Mouse (Mus musculus) liver, embryonic 11.5 days (tissue): ENCODE measurements at regions not wholly inside any gene's neighbourhood (a gene's known extent, or its start where the extent isn't known, plus 50 kb on each side); places are given as distances from the start of the nearest gene placed in this dataset.
"Not testable (repeated sequence)": the region's sequence is repeated elsewhere in the genome, so short reads cannot be mapped to it uniquely, and the experiment has no call there.

Experiments used
- ATAC-seq: fragments of 200-750 bp; cut with Nextera tagmentation; replicated peaks from 2 replicates; pipeline ENCODE4 v1.8.0; 2017; ENCODE audit warnings: moderate number of reproducible peaks, mild to moderate bottlenecking, moderate TSS enrichment, moderate library complexity; ENCODE audit not compliant: low FRiP score
- DNase-seq: peaks from one replicate; pipeline ENCODE4 v3.0.0-alpha.2; 2017; ENCODE audit warnings: low spot score
- H3K27ac ChIP-seq: fragments of 300-500 bp; sonication (generic); 2 replicates; pipeline ENCODE4 v1.5.1; 2014; ENCODE audit warnings: mild to moderate bottlenecking, low read depth, low read length, control low read depth
- H3K27me3 ChIP-seq: fragments of 300-500 bp; sonication (generic); replicated peaks from 2 replicates; pipeline ENCODE4 v1.6.1; 2014; ENCODE audit warnings: low read length, mixed read lengths; ENCODE audit not compliant: control insufficient read depth, insufficient read depth
- H3K36me3 ChIP-seq: fragments of 300-500 bp; sonication (generic); 2 replicates; pipeline ENCODE4 v1.6.1; 2014; ENCODE audit warnings: mild to moderate bottlenecking, low read length, moderate library complexity, mixed read lengths; ENCODE audit not compliant: control insufficient read depth, insufficient read depth
- H3K4me1 ChIP-seq: fragments of 300-500 bp; sonication (generic); replicated peaks from 2 replicates; pipeline ENCODE4 v1.6.1; 2014; ENCODE audit warnings: low read length, mixed read lengths; ENCODE audit not compliant: control insufficient read depth, insufficient read depth
- H3K4me2 ChIP-seq: fragments of 300-500 bp; sonication (generic); 2 replicates; pipeline ENCODE4 v1.6.1; 2014; ENCODE audit warnings: mild to moderate bottlenecking, control low read depth, moderate library complexity
- H3K4me3 ChIP-seq: fragments of 300-500 bp; sonication (generic); 2 replicates; pipeline ENCODE4 v1.5.1; 2014; ENCODE audit warnings: low read depth, low read length, control low read depth
- H3K9ac ChIP-seq: fragments of 300-500 bp; sonication (generic); 2 replicates; pipeline ENCODE4 v1.6.1; 2014; ENCODE audit warnings: low read depth, low read length, control low read depth
- H3K9me3 ChIP-seq: fragments of 300-500 bp; sonication (generic); 2 replicates; pipeline ENCODE4 v1.6.1; 2016; ENCODE audit warnings: low read length, inconsistent platforms, mixed read lengths; ENCODE audit not compliant: control insufficient read depth
- WGBS: fragments of 180-500 bp; shearing (Covaris S2); extraction: QIAGEN DNeasy Blood & Tissue Kit; methylation state at CpG from one replicate; pipeline ENCODE4 v1.1.7; 2014; 5-methylcytosine and 5-hydroxymethylcytosine counted together

- H3K4me3 ChIP-seq, result no peak overlapping the region
- no peaks in the 10 kb centered on the region for H3K27me3 ChIP-seq
- no peak for ATAC-seq
- H3K36me3 ChIP-seq, result no peaks in the 10 kb centered on the region
- no peak overlapping the region for H3K9ac ChIP-seq
- H3K9me3 ChIP-seq, result no peaks in the 10 kb centered on the region
- H3K4me2 ChIP-seq, result no peak overlapping the region
- WGBS, result 90% methylated on average over 6 of the region's 6 CpGs
- H3K27ac ChIP-seq, result no peak overlapping the region
- DNase-seq, result no peak
- H3K4me1 ChIP-seq, result no peaks in the 10 kb centered on the region
Measured at GRCm38 (mm10) chr16:86250021-86250420, 348.4 kb upstream of the Adamts5 start.

- Histone ChIP-seq H3K27me3 (no peaks in the 10 kb centered on the region), H3K4me2 (no peak overlapping the region), H3K36me3 (no peaks in the 10 kb centered on the region), H3K9me3 (no peaks in the 10 kb centered on the region), H3K9ac (no peak overlapping the region), H3K27ac (no peak overlapping the region), H3K4me3 (no peak overlapping the region), H3K4me1 (no peaks in the 10 kb centered on the region)
- 59% methylated on average over 2 of the region's 2 CpGs for WGBS
- DNase-seq (no peak), ATAC-seq (no peak)
Measured at GRCm38 (mm10) chr16:86244191-86244590, 342.6 kb upstream of the Adamts5 start.

- no peak overlapping the region for H3K27ac ChIP-seq
- H3K4me1 ChIP-seq, result no peaks in the 10 kb centered on the region
- no peak for ATAC-seq
- no peak overlapping the region for H3K9ac ChIP-seq
- no peak overlapping the region for H3K4me3 ChIP-seq
- H3K36me3 ChIP-seq, result no peaks in the 10 kb centered on the region
- 78% methylated on average over 3 of the region's 3 CpGs for WGBS
- no peaks in the 10 kb centered on the region for H3K27me3 ChIP-seq
- H3K4me2 ChIP-seq, result no peak overlapping the region
- H3K9me3 ChIP-seq, result no peaks in the 10 kb centered on the region
- DNase-seq, result no peak
Measured at GRCm38 (mm10) chr16:86242766-86243510, 341.3 kb upstream of the Adamts5 start.

GRCm38 (mm10) chr16:86222997-86223396 is 321.4 kb upstream of the Adamts5 start:
- H3K27me3 ChIP-seq, result no peaks in the 10 kb centered on the region
- H3K4me3 ChIP-seq, result no peak overlapping the region
- no peaks in the 10 kb centered on the region for H3K9me3 ChIP-seq
- H3K4me2 ChIP-seq, result no peak overlapping the region
- WGBS, result 77% methylated on average over 3 of the region's 3 CpGs
- DNase-seq (no peak), ATAC-seq (no peak)
- H3K4me1 ChIP-seq, result no peaks in the 10 kb centered on the region
- H3K27ac ChIP-seq, result no peak overlapping the region
- no peaks in the 10 kb centered on the region for H3K36me3 ChIP-seq
- no peak overlapping the region for H3K9ac ChIP-seq

- Histone ChIP-seq H3K27me3 (no peaks in the 10 kb centered on the region), H3K4me3 (no peak overlapping the region), H3K9me3 (no peaks in the 10 kb centered on the region), H3K4me1 (no peaks in the 10 kb centered on the region), H3K4me2 (no peak overlapping the region), H3K27ac (no peak overlapping the region), H3K36me3 (no peaks in the 10 kb centered on the region), H3K9ac (no peak overlapping the region)
- no peak for DNase-seq
- ATAC-seq, result no peak
Measured at GRCm38 (mm10) chr16:86210547-86210946, 308.9 kb upstream of the Adamts5 start.

GRCm38 (mm10) chr16:86209319-86209718 is 307.7 kb upstream of the Adamts5 start:
- H3K4me2 ChIP-seq, result no peak overlapping the region
- no peak overlapping the region for H3K27ac ChIP-seq
- no peak overlapping the region for H3K9ac ChIP-seq
- ATAC-seq, result no peak
- no peaks in the 10 kb centered on the region for H3K36me3 ChIP-seq
- H3K9me3 ChIP-seq, result no peaks in the 10 kb centered on the region
- no peak overlapping the region for H3K4me3 ChIP-seq
- DNase-seq, result no peak
- H3K4me1 ChIP-seq, result no peaks in the 10 kb centered on the region
- H3K27me3 ChIP-seq, result no peaks in the 10 kb centered on the region

GRCm38 (mm10) chr16:86189874-86190273 is 288.2 kb upstream of the Adamts5 start:
- ATAC-seq, result no peak
- H3K9me3 ChIP-seq, result no peaks in the 10 kb centered on the region
- no peaks in the 10 kb centered on the region for H3K27me3 ChIP-seq
- no peak overlapping the region for H3K4me2 ChIP-seq
- no peak overlapping the region for H3K9ac ChIP-seq
- no peak overlapping the region for H3K27ac ChIP-seq
- H3K36me3 ChIP-seq, result no peaks in the 10 kb centered on the region
- no peak overlapping the region for H3K4me3 ChIP-seq
- 74% methylated on average over 1 of the region's 1 CpGs for WGBS
- no peak for DNase-seq
- no peaks in the 10 kb centered on the region for H3K4me1 ChIP-seq

GRCm38 (mm10) chr16:86188966-86189365 is 287.3 kb upstream of the Adamts5 start:
- Histone ChIP-seq H3K4me3 (no peak overlapping the region), H3K9ac (no peak overlapping the region), H3K36me3 (no peaks in the 10 kb centered on the region), H3K9me3 (no peaks in the 10 kb centered on the region), H3K4me1 (no peaks in the 10 kb centered on the region), H3K27ac (no peak overlapping the region), H3K4me2 (no peak overlapping the region), H3K27me3 (no peaks in the 10 kb centered on the region)
- no peak for DNase-seq
- WGBS, result 58% methylated on average over 3 of the region's 3 CpGs
- no peak for ATAC-seq

GRCm38 (mm10) chr16:86187609-86188008 is 286.0 kb upstream of the Adamts5 start:
- not testable (repeated sequence) for H3K27me3 ChIP-seq, H3K4me3 ChIP-seq, H3K27ac ChIP-seq, DNase-seq, H3K4me1 ChIP-seq, H3K36me3 ChIP-seq, H3K4me2 ChIP-seq, ATAC-seq, H3K9ac ChIP-seq, H3K9me3 ChIP-seq
- 73% methylated on average over 4 of the region's 4 CpGs for WGBS
